Mouse (Mus musculus) retina, postnatal 7 days (tissue): ENCODE results near the gene Noto.
"Not testable (repeated sequence)": the region's sequence is repeated elsewhere in the genome, so short reads cannot be mapped to it uniquely, and the experiment has no call there.

Experiments
- DNase-seq: peaks from one replicate; pipeline ENCODE4 v3.0.0-alpha.2; 2012; ENCODE audit warnings: low read depth, low spot score

Gene Noto

DNA sequence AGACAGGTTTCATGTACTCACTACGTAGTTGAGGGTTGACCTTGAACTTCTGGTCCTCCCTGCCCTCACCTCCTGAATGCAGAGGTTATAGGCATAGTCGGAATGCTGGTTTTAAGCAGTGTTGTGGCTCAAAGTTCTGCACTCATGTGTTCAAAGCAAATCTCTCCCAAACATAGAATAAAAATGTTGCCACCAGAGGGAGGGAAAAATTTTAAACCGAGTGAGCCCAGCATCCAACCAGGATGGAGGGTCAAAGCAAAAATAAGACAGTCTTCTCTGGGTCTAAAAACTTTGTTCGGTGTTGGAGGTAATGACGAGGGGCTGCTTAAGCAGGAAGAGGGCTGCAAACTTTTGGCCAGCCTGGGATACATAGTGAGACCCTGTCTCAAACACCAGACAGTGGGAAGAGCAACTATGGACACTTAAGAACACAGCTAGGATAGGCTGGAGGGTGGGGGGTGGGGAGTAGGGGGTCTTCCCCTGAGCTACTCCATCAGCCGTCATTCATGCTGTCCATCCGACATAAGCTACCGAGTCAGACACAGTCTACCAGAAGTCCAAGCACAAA, 7.7 kb downstream of the Noto start:
- no peak for DNase-seq

- DNase-seq = no peak
Observed at GRCm38 (mm10) chr6:85431842-85432431, 8.3 kb downstream of the Noto start, which contains the start of gene Smyd5. Gene Smyd5 (plus strand): TSS chr6:85431989.

DNA sequence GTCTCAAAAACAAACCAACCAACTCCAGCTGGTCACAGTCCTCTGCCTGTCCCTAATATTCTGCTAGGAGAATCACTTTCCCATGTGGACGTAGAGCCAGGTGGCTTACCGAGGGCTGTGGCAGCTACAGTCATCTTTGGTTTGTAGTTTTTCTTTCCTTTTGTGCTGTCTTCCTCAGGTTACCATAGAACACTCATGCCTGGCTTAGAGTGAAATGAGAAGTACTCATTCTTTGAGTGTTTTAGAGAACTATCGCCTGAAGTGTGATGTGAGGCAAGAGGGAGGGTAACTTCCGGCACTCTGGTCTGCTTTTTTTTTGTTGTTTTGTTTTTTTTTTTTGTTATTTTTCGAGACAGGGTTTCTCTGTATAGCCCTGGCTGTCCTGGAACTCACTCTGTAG, 10.2 kb downstream of the Noto start:
- DNase-seq = no peak

DNA sequence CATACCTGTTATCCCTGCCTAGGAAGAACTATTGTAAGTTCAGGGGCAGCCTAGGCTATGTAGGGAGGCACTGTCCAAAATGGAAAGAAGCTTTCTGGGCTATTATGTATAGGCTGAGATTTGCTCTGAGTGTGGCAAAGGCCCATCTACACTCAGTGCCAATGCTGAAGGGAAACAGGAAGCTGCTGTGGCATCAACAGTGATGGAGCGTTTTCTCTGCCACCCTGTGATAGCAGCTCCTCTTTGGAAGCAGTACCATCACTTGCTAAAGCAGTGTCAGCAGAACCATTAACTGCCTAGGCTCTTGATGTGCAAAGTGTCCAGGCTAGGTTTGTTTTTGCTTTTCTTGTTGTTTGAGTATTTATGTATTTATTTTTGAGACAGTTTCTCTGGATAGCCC, 12.5 kb downstream of the Noto start:
- DNase-seq = no peak

DNA sequence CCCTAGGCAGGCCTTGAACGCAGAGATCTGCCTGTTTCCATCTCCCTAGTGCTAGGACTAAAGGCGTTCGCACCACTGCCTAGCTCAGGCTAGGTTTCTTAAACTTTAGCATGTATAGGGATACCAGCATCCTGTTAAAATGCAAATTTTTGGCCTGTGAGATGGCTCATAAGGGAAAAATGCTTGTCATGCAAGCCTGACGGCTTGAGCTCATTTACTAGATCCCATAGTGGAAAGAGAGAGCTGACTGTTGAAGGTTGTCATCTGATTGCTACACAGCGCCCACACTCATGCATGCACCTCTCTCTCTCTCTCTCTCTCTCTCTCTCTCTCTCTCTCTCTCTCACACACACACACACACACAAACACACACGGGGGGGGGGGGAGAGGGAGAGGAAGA, 12.9 kb downstream of the Noto start:
- no peak for DNase-seq

DNA sequence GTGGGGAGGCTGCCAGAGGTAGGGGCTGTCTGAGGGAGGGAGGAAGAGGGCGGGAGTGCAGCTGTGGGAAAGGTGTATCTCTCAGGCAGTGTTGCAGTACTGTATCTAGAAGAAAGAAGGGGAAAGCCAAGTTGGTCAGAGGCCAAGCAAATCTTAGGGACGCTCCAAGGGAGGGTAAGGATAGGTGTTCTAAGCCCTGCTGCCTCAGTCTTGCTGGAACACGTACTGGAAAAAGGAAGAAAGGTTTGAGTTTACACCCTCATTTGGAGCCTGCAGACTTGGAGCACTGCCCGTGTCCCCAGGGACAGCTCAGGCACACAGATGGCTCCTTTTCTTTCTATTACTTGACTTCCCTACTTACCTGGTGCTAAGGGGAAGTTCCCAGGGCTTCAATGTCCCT, 17.5 kb downstream of the Noto start:
- no peak for DNase-seq

GRCm38 (mm10) chr6:85443488-85444233, 20.0 kb downstream of the Noto start:
- no peak for DNase-seq

GRCm38 (mm10) chr6:85444266-85444965, 20.7 kb downstream of the Noto start:
- DNase-seq = no peak

- no peak for DNase-seq
Observed at GRCm38 (mm10) chr6:85445286-85445685, 21.6 kb downstream of the Noto start.

GRCm38 (mm10) chr6:85447351-85447750, 23.7 kb downstream of the Noto start:
- DNase-seq = no peak

DNA sequence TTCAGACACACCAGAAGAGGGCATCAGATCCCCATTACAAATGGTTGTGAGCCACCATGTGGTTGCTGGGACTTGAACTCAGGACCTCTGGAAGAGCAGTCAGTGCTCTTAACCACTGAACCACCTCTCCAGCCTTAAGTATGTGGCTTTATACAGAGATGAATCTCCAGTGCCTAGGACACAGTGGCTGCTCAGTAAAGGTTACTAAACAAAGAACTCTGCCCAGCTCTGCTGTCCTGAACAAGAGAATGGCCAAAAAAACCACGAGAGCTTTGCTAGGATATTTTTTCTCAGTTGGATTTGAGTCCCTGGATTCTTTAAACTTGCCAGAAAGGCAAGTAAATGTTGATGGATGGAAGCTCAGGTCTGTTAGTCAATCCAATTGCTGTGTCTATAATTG, 26.5 kb downstream of the Noto start:
- DNase-seq = not testable (repeated sequence)

DNA sequence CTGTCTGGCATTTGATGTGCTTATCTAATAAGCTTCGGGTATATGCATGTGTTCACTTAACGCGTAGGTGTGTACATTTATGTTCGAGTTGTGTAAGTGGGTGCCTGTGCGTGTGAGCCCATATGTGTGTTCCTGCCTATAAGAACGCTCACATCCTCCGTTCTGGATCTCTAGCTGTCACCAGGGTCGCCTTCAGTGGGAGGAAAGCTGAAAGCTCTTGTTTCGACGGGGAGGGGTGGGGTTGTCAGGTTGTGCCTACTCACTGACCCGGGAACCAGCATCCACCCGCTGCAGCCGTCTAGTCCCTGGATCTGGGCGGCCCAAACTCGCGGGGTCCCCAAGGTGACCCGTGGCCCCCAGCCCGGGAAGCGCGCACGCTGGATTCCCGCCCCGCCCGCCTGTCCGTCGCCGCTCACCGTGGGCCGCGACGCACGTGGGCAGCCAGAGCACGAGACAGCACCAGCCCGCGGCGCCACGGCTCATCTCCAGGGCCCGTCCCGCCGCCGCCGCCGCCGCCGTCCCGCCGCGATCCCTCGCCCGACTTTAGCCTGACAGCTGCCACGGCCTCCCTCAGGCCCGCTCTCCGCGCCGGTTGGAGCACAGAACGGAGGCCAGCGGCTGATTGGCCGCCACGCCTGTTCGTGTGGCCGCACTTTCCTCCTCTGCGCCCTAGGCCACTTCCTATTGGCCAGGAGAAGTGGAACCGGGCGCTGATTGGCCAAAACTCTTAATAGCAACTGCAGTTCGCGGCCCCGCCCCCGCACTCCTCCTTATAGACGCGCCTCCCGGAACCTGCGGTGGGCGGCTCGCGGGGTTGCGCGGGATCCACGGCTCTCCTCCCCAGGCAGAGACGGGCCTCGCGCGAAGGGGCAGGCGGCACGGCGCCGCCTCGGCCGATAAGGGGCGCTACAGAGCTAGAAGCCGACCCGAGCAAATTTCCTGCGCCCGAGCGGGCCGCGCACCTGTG, 27.3 kb downstream of the Noto start, which contains the start of gene Cct7:
Gene Cct7, plus strand, starts transcription at position 818 of the 967 bp plus-strand sequence.
- DNase-seq = peak; percentile 99

DNA sequence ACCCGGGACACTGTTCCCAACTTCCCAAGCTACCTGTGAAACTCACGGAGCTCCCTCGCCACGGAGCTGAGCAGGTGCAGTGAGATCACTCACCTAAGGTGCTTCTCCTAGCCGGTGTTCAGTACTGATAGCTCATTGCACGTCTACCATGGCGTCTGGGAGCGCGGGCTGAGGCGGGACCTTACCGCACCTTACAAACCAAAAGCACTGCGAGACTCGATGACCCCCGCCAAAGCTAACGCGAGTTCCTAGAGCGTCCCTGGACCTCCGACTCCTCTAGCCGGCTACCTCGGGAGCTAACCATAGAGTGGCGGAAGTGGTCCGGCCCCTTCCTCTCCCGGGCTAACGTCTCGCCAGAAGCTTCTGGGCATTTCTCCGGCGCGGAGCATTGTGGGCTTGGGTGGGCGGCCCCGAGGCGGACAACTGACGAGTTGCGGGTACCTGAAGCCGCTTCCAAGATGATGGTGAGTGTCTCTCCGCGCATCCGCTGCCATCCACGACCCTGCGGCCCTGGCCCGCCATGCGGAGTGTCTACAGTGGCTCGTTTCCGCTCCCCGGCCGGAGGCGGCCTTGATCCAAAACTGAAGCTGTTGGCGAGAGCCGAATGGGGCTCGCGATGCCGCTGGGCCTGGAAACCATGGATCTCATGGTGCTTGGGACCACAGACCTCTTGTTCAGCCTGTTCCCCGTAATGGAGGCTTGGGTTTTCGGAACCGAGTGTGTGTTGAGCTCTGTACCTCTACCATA, 28.2 kb downstream of the Noto start, which contains the start of gene Pradc1:
Gene Pradc1, minus strand, starts transcription at position 307 of the 747 bp plus-strand sequence.
- DNase-seq = peak; percentile 96

DNA sequence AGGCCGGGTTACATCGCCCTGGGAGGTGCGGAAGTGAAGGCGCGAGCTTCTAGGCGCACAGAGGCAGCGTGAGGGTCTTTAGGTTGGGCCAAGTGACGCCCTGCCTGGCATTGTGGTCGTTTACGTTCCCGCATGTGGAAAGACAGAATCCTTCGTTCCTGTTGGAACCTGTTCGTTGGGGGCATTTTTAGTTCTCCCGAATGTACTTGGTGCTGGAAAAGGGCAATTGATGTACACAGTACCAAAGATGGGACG, 28.7 kb downstream of the Noto start:
- no peak for DNase-seq

DNA sequence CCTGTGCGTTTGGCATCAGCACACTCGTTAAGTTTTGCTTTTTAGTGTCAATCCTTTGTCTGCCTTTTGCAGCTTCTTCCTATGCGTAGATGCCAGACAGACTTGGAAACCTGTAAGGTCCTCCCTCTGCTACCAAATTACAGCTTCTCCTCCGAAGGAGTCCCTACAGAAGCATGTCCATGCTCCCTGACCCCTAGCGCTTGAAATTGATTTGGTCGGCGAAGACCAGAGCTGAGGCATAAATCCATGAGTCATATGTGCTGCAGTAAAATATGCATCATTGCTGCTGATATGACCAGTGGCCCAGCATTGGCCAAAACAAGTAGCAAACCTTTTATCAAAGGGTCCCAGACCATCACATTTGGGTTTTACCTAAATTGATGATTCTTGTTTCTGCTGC, 29.1 kb downstream of the Noto start:
- no peak for DNase-seq

GRCm38 (mm10) chr6:85459621-85460020, 35.9 kb downstream of the Noto start:
- DNase-seq = no peak

- DNase-seq = no peak
Observed at GRCm38 (mm10) chr6:85465381-85465780, 41.7 kb downstream of the Noto start.

GRCm38 (mm10) chr6:85469660-85470430, 46.2 kb downstream of the Noto start:
- DNase-seq = no peak

DNA sequence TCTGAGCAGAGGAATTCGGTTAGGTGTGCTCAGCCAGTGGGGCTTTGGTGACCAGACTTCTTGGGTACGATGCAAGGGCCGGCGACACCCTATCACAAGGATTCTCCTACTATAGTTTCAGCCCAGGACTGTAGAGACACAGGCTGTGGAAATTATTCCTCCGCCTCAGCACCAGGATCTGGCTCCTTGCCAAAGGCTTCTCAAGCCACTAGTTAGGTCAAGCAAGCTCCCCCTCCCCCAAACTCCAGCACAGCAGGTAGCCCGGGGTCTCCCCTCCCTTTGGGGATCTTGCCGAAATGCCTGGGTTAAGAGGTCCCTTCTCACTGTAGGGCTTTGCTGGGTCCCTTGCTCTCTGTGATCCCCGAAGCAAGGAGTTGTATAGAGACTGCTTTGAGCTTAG, 48.3 kb downstream of the Noto start:
- no peak for DNase-seq

- DNase-seq = no peak
Observed at GRCm38 (mm10) chr6:85472542-85472941, 48.9 kb downstream of the Noto start.
